Mouse (Mus musculus): Measurements from ENCODE around the gene Tmem135. TPM values are rescaled to one million over a fixed set of nuclear protein-coding genes. Genes with fewer than 3 reads are reported as not detected.
A peak's percentile ranks its signal among the peaks of the same experiment; 100 is the strongest.

Gene Tmem135
- total RNA-seq, 2 experiments from 2014 or later, result 13.2 to 19.6 TPM

DNA sequence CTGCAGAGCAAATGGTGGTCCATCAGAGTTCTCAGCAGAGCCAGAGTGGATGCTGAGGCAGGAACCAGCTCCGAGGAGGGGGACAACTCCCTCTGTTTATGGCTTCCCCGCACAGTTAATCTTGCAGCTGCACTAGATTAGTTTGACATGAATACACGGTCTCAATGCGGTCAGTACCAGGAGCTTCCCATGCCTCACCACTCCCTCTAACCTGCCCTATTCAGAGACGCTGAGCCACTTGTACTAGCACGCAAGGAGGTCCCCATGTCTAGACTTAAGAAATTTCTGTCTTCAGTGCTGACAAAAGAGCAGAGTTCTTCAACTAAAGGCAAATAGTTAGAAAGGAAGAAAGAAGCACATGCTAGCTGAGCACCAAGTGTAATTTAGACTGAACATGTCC lies 193.5 kb downstream of the Tmem135 start:
- H3K4me3 ChIP-seq, result no peak overlapping the region
- DNase-seq, result no peak
- H3K27ac ChIP-seq, result no peak overlapping the region; the same call in 1 of the 2 replicates
- no peak for TF ChIP-seq CTCF (IDR thresholded peaks at IDR 0.05)
- intact Hi-C loops (cut with DNase I), result no loop called here

DNA sequence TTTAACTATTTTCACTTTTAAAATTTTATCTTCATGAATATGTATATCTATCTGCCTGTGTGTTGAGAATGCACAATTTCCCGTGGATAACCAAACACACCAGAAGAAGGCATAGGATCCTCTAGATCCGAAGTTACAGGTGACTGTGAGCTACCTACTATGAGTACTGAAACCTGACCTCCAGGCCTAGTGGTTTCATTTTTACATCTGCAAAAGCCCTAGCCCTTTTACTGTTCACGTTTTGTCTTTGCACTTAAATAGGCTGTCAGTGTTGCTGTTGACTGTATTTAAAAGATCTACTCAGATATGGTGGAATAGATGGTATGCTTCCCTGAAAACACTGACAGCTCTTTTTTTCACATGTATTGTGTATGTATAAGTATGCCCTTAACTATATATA lies 197.9 kb downstream of the Tmem135 start:
- Histone ChIP-seq H3K27ac (no peak overlapping the region), H3K4me3 (no peak overlapping the region)
- TF ChIP-seq CTCF (IDR thresholded peaks at IDR 0.05), result no peak
- intact Hi-C loops (cut with DNase I), result no loop called here
- no peak for DNase-seq

- no peak for DNase-seq
- no peak overlapping the region for H3K27ac ChIP-seq
- no peak for TF ChIP-seq CTCF (IDR thresholded peaks at IDR 0.05)
- intact Hi-C loops (cut with DNase I), result no loop called here
- H3K4me3 ChIP-seq, result no peak overlapping the region
Measured at GRCm38 (mm10) chr7:89205402-89205801, 198.6 kb downstream of the Tmem135 start.

DNA sequence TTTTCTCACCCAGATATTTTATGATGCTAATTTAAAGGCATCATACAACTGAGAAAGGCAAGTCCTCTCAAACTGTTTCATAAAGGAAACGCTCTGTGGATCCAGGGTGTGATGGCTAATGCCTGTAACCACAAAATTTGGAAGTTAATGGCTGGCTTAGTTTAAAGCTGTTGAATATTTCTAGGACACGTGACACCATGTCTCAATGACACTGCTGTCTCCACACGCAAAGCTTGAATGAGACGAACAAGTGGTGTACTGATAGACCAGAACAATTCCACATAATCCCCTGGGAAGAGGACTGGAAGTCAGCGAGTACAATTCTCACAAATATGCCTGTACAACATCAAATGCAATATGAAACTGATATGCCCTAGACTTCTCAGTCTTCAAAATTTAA lies 200.9 kb downstream of the Tmem135 start:
- H3K4me3 ChIP-seq, result no peak overlapping the region
- no peak overlapping the region for H3K27ac ChIP-seq
- DNase-seq, result no peak
- no peak for TF ChIP-seq CTCF (IDR thresholded peaks at IDR 0.05)
- intact Hi-C loops (cut with DNase I), result no loop called here

GRCm38 (mm10) chr7:89201954-89202353 lies 202.1 kb downstream of the Tmem135 start:
- no peak for TF ChIP-seq CTCF (IDR thresholded peaks at IDR 0.05)
- Histone ChIP-seq H3K27ac (no peak overlapping the region), H3K4me3 (no peak overlapping the region)
- intact Hi-C loops (cut with DNase I), result no loop called here
- no peak for DNase-seq

DNA sequence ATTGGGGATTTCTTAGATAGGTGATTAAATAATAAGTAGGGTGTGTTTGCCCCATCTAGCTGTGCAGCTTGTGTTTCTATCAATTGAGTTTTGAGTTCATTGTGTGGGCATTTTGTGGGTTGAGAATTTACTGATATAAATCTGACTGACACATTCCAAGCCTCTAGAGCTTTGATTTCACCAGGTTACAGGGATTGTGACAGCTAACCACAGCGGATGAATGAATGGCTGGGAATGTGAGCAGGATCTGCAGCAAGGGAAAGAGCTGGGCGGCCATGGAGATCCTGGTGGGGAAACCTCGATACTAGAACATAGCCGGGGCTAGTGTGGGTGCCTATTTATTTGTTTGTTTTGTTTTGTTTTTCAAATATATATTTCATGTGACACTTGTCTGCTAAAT lies 205.5 kb downstream of the Tmem135 start:
- TF ChIP-seq CTCF (IDR thresholded peaks at IDR 0.05), result no peak
- intact Hi-C loops (cut with DNase I), result no loop called here
- DNase-seq, result no peak
- H3K27ac ChIP-seq, result no peak overlapping the region
- H3K4me3 ChIP-seq, result no peak overlapping the region

GRCm38 (mm10) chr7:89193459-89193858 lies 210.6 kb downstream of the Tmem135 start:
- DNase-seq, result no peak
- no peak for TF ChIP-seq CTCF (IDR thresholded peaks at IDR 0.05)
- peak overlapping the region; percentile 20; the same call in 1 of the 2 replicates for H3K27ac ChIP-seq
- intact Hi-C loops (cut with DNase I), result no loop called here
- no peak overlapping the region for H3K4me3 ChIP-seq

DNA sequence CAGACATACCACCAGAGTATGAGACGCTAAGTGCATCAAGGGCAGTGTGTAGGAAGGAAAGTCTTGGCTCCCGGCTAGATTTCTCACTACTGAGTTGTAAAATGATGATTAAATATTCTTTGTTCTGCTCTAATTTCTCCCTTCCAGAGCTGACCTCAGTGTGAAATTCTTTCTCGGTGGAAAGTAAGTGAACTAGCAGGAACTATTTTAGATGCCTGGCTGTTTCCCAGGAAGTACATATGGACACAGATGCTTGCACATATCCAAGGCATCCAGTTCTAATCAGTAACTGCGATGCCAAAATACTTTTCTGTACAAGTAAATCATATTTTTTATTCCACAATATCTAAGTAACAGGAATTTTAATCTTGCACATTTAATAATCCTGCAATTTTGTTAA lies 220.1 kb downstream of the Tmem135 start:
- TF ChIP-seq CTCF (IDR thresholded peaks at IDR 0.05), result no peak
- no peak for DNase-seq
- H3K27ac ChIP-seq, result no peak overlapping the region
- intact Hi-C loops (cut with DNase I), result loop anchor here (10.0 kb wide), 1 partner anchor 71 kb away; no protein-coding TSS in a partner anchor
- H3K4me3 ChIP-seq, result no peak overlapping the region

- DNase-seq, result no peak
- H3K27ac ChIP-seq, result no peak overlapping the region
- H3K4me3 ChIP-seq, result no peak overlapping the region
- intact Hi-C loops (cut with DNase I), result loop anchor here (10.0 kb wide), 1 partner anchor 72 kb away; no protein-coding TSS in a partner anchor
- TF ChIP-seq CTCF (IDR thresholded peaks at IDR 0.05), result no peak
Measured at GRCm38 (mm10) chr7:89182943-89183342, 221.1 kb downstream of the Tmem135 start.

DNA sequence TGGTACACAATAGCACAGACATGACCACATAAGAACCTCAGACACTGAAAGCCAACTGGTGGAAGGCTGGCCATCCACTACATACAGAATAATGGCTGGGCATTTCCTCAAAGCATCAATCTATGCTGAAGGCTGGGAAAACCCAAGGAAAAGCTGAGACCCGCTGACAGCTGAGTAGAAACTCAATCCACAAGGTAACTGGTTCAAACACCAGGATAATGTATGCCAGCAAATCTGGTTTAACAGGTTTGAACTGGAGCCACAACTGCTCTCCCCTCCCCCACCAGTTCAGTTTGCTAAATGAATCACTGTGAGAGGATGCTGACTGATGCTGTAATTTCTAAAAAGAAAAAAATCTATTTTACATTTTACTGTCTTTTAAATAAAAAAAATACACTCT lies 222.7 kb downstream of the Tmem135 start:
- no peak for TF ChIP-seq CTCF (IDR thresholded peaks at IDR 0.05)
- DNase-seq, result no peak
- Histone ChIP-seq H3K4me3 (no peak overlapping the region), H3K27ac (no peak overlapping the region)
- intact Hi-C loops (cut with DNase I), result loop anchor here (10.0 kb wide), 1 partner anchor 74 kb away; no protein-coding TSS in a partner anchor

DNA sequence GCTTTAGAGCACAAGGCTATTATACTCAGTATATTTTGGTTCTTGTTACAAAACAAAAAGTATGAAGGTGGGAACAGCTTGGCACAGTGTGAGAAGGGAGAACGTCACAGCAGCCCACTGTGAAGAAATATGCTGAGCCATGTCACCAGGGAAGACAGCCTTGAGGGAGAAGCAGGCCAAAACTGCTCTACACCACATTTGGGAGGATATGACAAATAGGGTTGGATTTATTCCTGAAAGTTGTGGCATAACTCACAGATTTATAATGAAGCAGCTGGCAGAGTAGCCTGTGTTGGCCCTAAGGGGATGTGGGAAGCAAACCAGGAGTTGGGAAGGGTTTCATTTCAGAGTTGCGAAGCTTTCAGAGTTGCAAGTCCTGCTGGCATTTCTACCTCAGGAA lies 225.4 kb downstream of the Tmem135 start:
- Histone ChIP-seq H3K4me3 (no peak overlapping the region), H3K27ac (peak overlapping the region; percentile 29)
- TF ChIP-seq CTCF (IDR thresholded peaks at IDR 0.05), result no peak
- DNase-seq, result peak; percentile 41
- intact Hi-C loops (cut with DNase I), result no loop called here

GRCm38 (mm10) chr7:89177926-89178325 lies 226.1 kb downstream of the Tmem135 start:
- H3K4me3 ChIP-seq, result no peak overlapping the region
- DNase-seq, result no peak
- intact Hi-C loops (cut with DNase I), result no loop called here
- TF ChIP-seq CTCF (IDR thresholded peaks at IDR 0.05), result no peak
- H3K27ac ChIP-seq, result peak overlapping the region; percentile 29

DNA sequence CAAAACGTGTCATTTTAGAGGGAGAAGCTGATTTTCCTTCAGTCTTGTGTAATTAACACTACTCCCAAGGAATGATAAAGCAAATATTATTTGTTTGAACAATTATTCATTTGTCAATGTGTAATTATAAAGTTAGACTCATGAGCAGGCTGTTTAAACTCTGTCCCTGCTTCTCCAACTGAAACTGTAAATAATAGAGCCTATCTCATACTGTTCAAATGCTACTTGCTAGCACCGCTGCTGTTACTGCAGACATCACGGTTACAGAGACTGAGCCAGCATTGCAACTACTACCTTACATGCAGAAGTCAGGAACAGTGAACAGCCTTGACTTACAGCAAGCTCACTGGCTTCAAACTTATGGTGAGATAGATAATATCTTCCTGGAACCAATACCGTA lies 229.6 kb downstream of the Tmem135 start:
- no peak for DNase-seq
- no peak overlapping the region for H3K4me3 ChIP-seq
- intact Hi-C loops (cut with DNase I), result no loop called here
- TF ChIP-seq CTCF (IDR thresholded peaks at IDR 0.05), result no peak
- no peak overlapping the region for H3K27ac ChIP-seq

DNA sequence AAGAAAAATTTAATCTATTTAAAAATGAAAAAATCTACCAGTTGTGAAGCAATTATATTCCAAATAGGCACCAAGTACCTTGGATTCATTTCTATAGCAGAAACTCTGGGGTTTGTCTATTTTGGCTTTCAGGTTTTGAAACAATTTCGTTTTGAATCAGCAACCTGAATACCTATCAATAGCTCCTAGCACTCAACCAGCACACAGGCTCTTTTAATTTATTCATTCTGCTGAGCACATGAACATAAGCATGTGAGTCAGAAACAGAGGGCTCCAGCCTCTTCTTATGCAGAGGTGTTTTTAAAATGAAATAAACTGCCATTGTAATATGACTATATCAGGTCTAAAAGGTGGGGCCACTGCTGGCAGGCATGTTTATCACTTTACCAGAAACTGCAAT lies 231.0 kb downstream of the Tmem135 start:
- intact Hi-C loops (cut with DNase I), result no loop called here
- Histone ChIP-seq H3K27ac (no peak overlapping the region), H3K4me3 (no peak overlapping the region)
- no peak for DNase-seq
- TF ChIP-seq CTCF (IDR thresholded peaks at IDR 0.05), result no peak

All from gastrocnemius, adult 2 months (tissue).